Mouse (Mus musculus): Measurements from ENCODE around the gene Fiz1. TPM values are rescaled to one million over a fixed set of nuclear protein-coding genes. Genes with fewer than 3 reads are reported as not detected.

Gene Fiz1
- total and polyA plus RNA-seq, 2 experiments from 2014 or later = 28.6 to 33.9 TPM

GRCm38 (mm10) chr7:5058631-5059030, 44.1 kb upstream of the Fiz1 start:
- TF ChIP-seq CTCF (IDR thresholded peaks at IDR 0.05; ENCODE audit: low read depth) = no peak
- H3K4me3 ChIP-seq (ENCODE audit: low read depth, low read length) = no peak overlapping the region
- 97% methylated on average over 1 of the region's 1 CpGs for whole genome bisulfite sequencing
- H3K4me2 ChIP-seq (ENCODE audit: low read depth) = no peak overlapping the region
- ATAC-seq (no peak), DNase-seq (no peak)
- no peak overlapping the region for H3K9ac ChIP-seq
- H3K36me3 ChIP-seq (ENCODE audit: insufficient read depth) = no peaks in the 10 kb centered on the region
- peaks cover 8% of the 10 kb centered on the region for H3K27me3 ChIP-seq (ENCODE audit: insufficient read depth, low read length)
- no peaks in the 10 kb centered on the region for H3K9me3 ChIP-seq (ENCODE audit: low read length)
- peaks cover 39% of the 10 kb centered on the region for H3K4me1 ChIP-seq (ENCODE audit: insufficient read depth)
- no peak overlapping the region for H3K27ac ChIP-seq (ENCODE audit: low read depth, low read length)

- peak; percentile 36; the same call in 1 of the 2 replicates for TF ChIP-seq CTCF (IDR thresholded peaks at IDR 0.05; ENCODE audit: low read depth)
- WGBS = 30% methylated on average over 11 of the region's 11 CpGs
These were observed 43.3 kb upstream of the Fiz1 start for GRCm38 (mm10) chr7:5057804-5058203.

GRCm38 (mm10) chr7:5057381-5057780, 42.9 kb upstream of the Fiz1 start:
- peaks cover 44% of the 10 kb centered on the region for H3K4me1 ChIP-seq (ENCODE audit: insufficient read depth)
- 36% methylated on average over 8 of the region's 8 CpGs for WGBS
- peak overlapping the region; percentile 65 for H3K4me3 ChIP-seq (ENCODE audit: low read depth, low read length)
- peak overlapping the region; percentile 77 for H3K27ac ChIP-seq (ENCODE audit: low read depth, low read length)
- peaks cover 8% of the 10 kb centered on the region for H3K27me3 ChIP-seq (ENCODE audit: insufficient read depth, low read length)
- ATAC-seq = no peak
- H3K9me3 ChIP-seq (ENCODE audit: low read length) = no peaks in the 10 kb centered on the region
- H3K9ac ChIP-seq = peak overlapping the region; percentile 95
- H3K4me2 ChIP-seq (ENCODE audit: low read depth) = peak overlapping the region; percentile 73
- H3K36me3 ChIP-seq (ENCODE audit: insufficient read depth) = no peaks in the 10 kb centered on the region
- TF ChIP-seq CTCF (IDR thresholded peaks at IDR 0.05; ENCODE audit: low read depth) = no peak
- DNase-seq = no peak

More at GRCm38 (mm10) chr7:5057804-5058203, 43.3 kb upstream of the Fiz1 start:
- peaks cover 8% of the 10 kb centered on the region for H3K27me3 ChIP-seq (ENCODE audit: insufficient read depth, low read length)
- ATAC-seq = no peak
- peak overlapping the region; percentile 73 for H3K4me2 ChIP-seq (ENCODE audit: low read depth)
- peaks cover 43% of the 10 kb centered on the region for H3K4me1 ChIP-seq (ENCODE audit: insufficient read depth)
- H3K4me3 ChIP-seq (ENCODE audit: low read depth, low read length) = peak overlapping the region; percentile 65
- peak overlapping the region; percentile 95 for H3K9ac ChIP-seq
- H3K9me3 ChIP-seq (ENCODE audit: low read length) = no peaks in the 10 kb centered on the region
- H3K27ac ChIP-seq (ENCODE audit: low read depth, low read length) = no peak overlapping the region; the same call in 1 of the 2 replicates
- no peaks in the 10 kb centered on the region for H3K36me3 ChIP-seq (ENCODE audit: insufficient read depth)
- no peak for DNase-seq

- peaks cover 44% of the 10 kb centered on the region for H3K4me1 ChIP-seq (ENCODE audit: insufficient read depth)
These were observed 42.3 kb upstream of the Fiz1 start for GRCm38 (mm10) chr7:5056651-5057263.

GRCm38 (mm10) chr7:5053456-5054179, 39.1 kb upstream of the Fiz1 start:
- peaks cover 8% of the 10 kb centered on the region for H3K27me3 ChIP-seq (ENCODE audit: insufficient read depth, low read length)
- no peak for ATAC-seq
- peak overlapping the region; percentile 62; the same call in 1 of the 2 replicates for H3K27ac ChIP-seq (ENCODE audit: low read depth, low read length)
- H3K9ac ChIP-seq = peak overlapping the region; percentile 87
- WGBS = 11% methylated on average over 32 of the region's 32 CpGs
- DNase-seq = peak; percentile 72
- H3K4me3 ChIP-seq (ENCODE audit: low read depth, low read length) = peak overlapping the region; percentile 87
- no peaks in the 10 kb centered on the region for H3K36me3 ChIP-seq (ENCODE audit: insufficient read depth)
- no peak for TF ChIP-seq CTCF (IDR thresholded peaks at IDR 0.05; ENCODE audit: low read depth)
- peak overlapping the region; percentile 86 for H3K4me2 ChIP-seq (ENCODE audit: low read depth)
- H3K9me3 ChIP-seq (ENCODE audit: low read length) = no peaks in the 10 kb centered on the region
- peaks cover 38% of the 10 kb centered on the region for H3K4me1 ChIP-seq (ENCODE audit: insufficient read depth)

More at GRCm38 (mm10) chr7:5056651-5057263, 42.3 kb upstream of the Fiz1 start:
- H3K4me3 ChIP-seq (ENCODE audit: low read depth, low read length) = peak overlapping the region; percentile 65
- no peaks in the 10 kb centered on the region for H3K9me3 ChIP-seq (ENCODE audit: low read length)
- 4% methylated on average over 53 of the region's 55 CpGs for WGBS
- H3K9ac ChIP-seq = peak overlapping the region; percentile 95
- peak overlapping the region; percentile 73 for H3K4me2 ChIP-seq (ENCODE audit: low read depth)
- H3K36me3 ChIP-seq (ENCODE audit: insufficient read depth) = no peaks in the 10 kb centered on the region
- ATAC-seq (peak; percentile 18), DNase-seq (peak; percentile 87)
- no peak for TF ChIP-seq CTCF (IDR thresholded peaks at IDR 0.05; ENCODE audit: low read depth)
- H3K27me3 ChIP-seq (ENCODE audit: insufficient read depth, low read length) = peaks cover 8% of the 10 kb centered on the region
- peak overlapping the region; percentile 77 for H3K27ac ChIP-seq (ENCODE audit: low read depth, low read length)

- Histone ChIP-seq H3K4me1 (ENCODE audit: insufficient read depth) (peaks cover 36% of the 10 kb centered on the region), H3K4me3 (ENCODE audit: low read depth, low read length) (peak overlapping the region; percentile 87), H3K36me3 (ENCODE audit: insufficient read depth) (no peaks in the 10 kb centered on the region), H3K4me2 (ENCODE audit: low read depth) (peak overlapping the region; percentile 86), H3K27me3 (ENCODE audit: insufficient read depth, low read length) (peaks cover 8% of the 10 kb centered on the region), H3K27ac (ENCODE audit: low read depth, low read length) (no peak overlapping the region; the same call in 1 of the 2 replicates), H3K9ac (peak overlapping the region; percentile 87), H3K9me3 (ENCODE audit: low read length) (no peaks in the 10 kb centered on the region)
- TF ChIP-seq CTCF (IDR thresholded peaks at IDR 0.05; ENCODE audit: low read depth) = no peak
- DNase-seq (no peak), ATAC-seq (no peak)
- WGBS = 11% methylated on average over 45 of the region's 45 CpGs
These were observed 38.4 kb upstream of the Fiz1 start for GRCm38 (mm10) chr7:5052931-5053343.

- peaks cover 31% of the 10 kb centered on the region for H3K4me1 ChIP-seq (ENCODE audit: insufficient read depth)
- DNase-seq (no peak), ATAC-seq (no peak)
- H3K27me3 ChIP-seq (ENCODE audit: insufficient read depth, low read length) = peaks cover 8% of the 10 kb centered on the region
- H3K9ac ChIP-seq = peak overlapping the region; percentile 87
- peak overlapping the region; percentile 87 for H3K4me3 ChIP-seq (ENCODE audit: low read depth, low read length)
- H3K4me2 ChIP-seq (ENCODE audit: low read depth) = peak overlapping the region; percentile 86
- no peaks in the 10 kb centered on the region for H3K9me3 ChIP-seq (ENCODE audit: low read length)
- H3K36me3 ChIP-seq (ENCODE audit: insufficient read depth) = no peaks in the 10 kb centered on the region
- no peak for TF ChIP-seq CTCF (IDR thresholded peaks at IDR 0.05; ENCODE audit: low read depth)
- 4% methylated on average over 12 of the region's 12 CpGs for WGBS
- H3K27ac ChIP-seq (ENCODE audit: low read depth, low read length) = no peak overlapping the region; the same call in 1 of the 2 replicates
These were observed 37.9 kb upstream of the Fiz1 start for GRCm38 (mm10) chr7:5052438-5052837.

Measured in forebrain, postnatal 0 days (tissue).